ENCODE assay signal across 10 mouse cellular contexts in genomic region chr7:99161529-99161928, GRCm38 (mm10). TPM values are rescaled to one million over a fixed set of nuclear protein-coding genes. Genes with fewer than 3 reads are reported as not detected.
DNase-seq lines count a peak whose midpoint lies in the region; ATAC-seq lines count a peak whose summit lies in the region.
"Had no signal": no experiment of that assay in that cellular context is flagged by ENCODE, and none has a peak within 500 bp of the region (broad histone marks: within the 10 kb centered on the region; RNA-seq: fewer than 3 reads in every experiment).

No protein-coding gene starts in this region.

- H3K27ac ChIP-seq in intestine, embryonic 15.5 days = peak overlapping the region; percentile 66
- H3K27ac ChIP-seq in liver, embryonic 12.5 days = peak overlapping the region; percentile 56

- H3K36me3 ChIP-seq in intestine, embryonic 15.5 days = no peaks in the 10 kb centered on the region
- 0 out of 2 replicates have a peak, but pooled peaks cover 11% of the 10 kb centered on the region for H3K36me3 ChIP-seq in liver, embryonic 12.5 days

- 26% methylated on average over 4 of the region's 4 CpGs for WGBS in intestine, embryonic 15.5 days
- 50% methylated on average over 4 of the region's 4 CpGs for WGBS in liver, embryonic 12.5 days (ENCODE audit: insufficient replicate concordance)

- no peaks in the 10 kb centered on the region for H3K27me3 ChIP-seq in intestine, embryonic 15.5 days (replicated peaks)
- H3K27me3 ChIP-seq in liver, embryonic 12.5 days (replicated peaks) = no peaks in the 10 kb centered on the region

- H3K4me3 ChIP-seq in intestine, embryonic 15.5 days (replicated peaks) = no peak overlapping the region
- H3K4me3 ChIP-seq in liver, embryonic 12.5 days = no peak overlapping the region

- peaks cover 40% of the 10 kb centered on the region for H3K4me1 ChIP-seq in intestine, embryonic 15.5 days (replicated peaks)
- H3K4me1 ChIP-seq in liver, embryonic 12.5 days = peaks cover 23% of the 10 kb centered on the region

- H3K9ac ChIP-seq in intestine, embryonic 15.5 days = no peak overlapping the region
- no peak overlapping the region for H3K9ac ChIP-seq in liver, embryonic 12.5 days
- H3K9ac ChIP-seq: lung, embryonic 14.5 days had no signal

- peak; percentile 81 for ATAC-seq in intestine, embryonic 15.5 days
- peak; percentile 73 for ATAC-seq in liver, embryonic 12.5 days

- peak; percentile 71 for DNase-seq in adrenal gland, postnatal 10 days
- DNase-seq in adrenal gland, adult 8-10 months = no peak
- DNase-seq in embryo, embryonic 9.5 days (ENCODE audit: extremely low spot score) = peak; percentile 51
- DNase-seq in urinary bladder, adult 2 months (ENCODE audit: low spot score) = no peak
- no peak for DNase-seq in urinary bladder, postnatal 4 days (ENCODE audit: low spot score in 2 of 2)
- DNase-seq in cerebellum, postnatal 14 days = no peak
- DNase-seq: cerebellum, adult 9-11 months; lung, embryonic 14.5 days had no signal

- peak overlapping the region; percentile 15 for H3K4me2 ChIP-seq in intestine, embryonic 15.5 days (replicated peaks)
- 0 out of 2 replicates have a peak overlapping the region, but pooled peaks have one; percentile 16 for H3K4me2 ChIP-seq in liver, embryonic 12.5 days
- H3K4me2 ChIP-seq: lung, embryonic 14.5 days had no signal

- no peaks in the 10 kb centered on the region for H3K9me3 ChIP-seq in intestine, embryonic 15.5 days
- H3K9me3 ChIP-seq in liver, embryonic 12.5 days (replicated peaks) = no peaks in the 10 kb centered on the region

RNA-seq across cellular contexts. Expression of gene Uvrag, which starts 20.6 kb away (rescaled TPM):
- total RNA-seq in adrenal gland, postnatal 10 days (2021) = 10 to 100 TPM; 31.8 to 38.0 TPM
- 10 to 100 TPM; 32.5 to 46.9 (median 40.3) TPM for total RNA-seq in adrenal gland, adult 8-10 months (2022)
- 20.5 and 20.9 TPM in 2 replicates for polyA plus RNA-seq in intestine, embryonic 15.5 days (2015; fragmentation: Nextera tagmentation; extraction: Ambion mirVana)
- polyA plus RNA-seq in liver, embryonic 12.5 days (2016; fragmentation: Nextera tagmentation; extraction: Ambion mirVana) = 13.5 and 15.1 TPM in 2 replicates
- polyA plus RNA-seq in urinary bladder, adult 2 months (2012; rRNA removed) = 19.4 and 21.5 TPM in 2 replicates

RNA-seq across cellular contexts. Expression of gene Dgat2, which starts 21.0 kb away (rescaled TPM):
- total RNA-seq in adrenal gland, postnatal 10 days (2021) = 100 to 1,000 TPM; 492 to 561 TPM
- total RNA-seq in adrenal gland, adult 8-10 months (2022) = 100 to 1,000 TPM; 138 to 436 (median 316) TPM
- 176 and 204 TPM in 2 replicates for polyA plus RNA-seq in intestine, embryonic 15.5 days (2015; fragmentation: Nextera tagmentation; extraction: Ambion mirVana)
- 57.5 and 59.3 TPM in 2 replicates for polyA plus RNA-seq in liver, embryonic 12.5 days (2016; fragmentation: Nextera tagmentation; extraction: Ambion mirVana)
- polyA plus RNA-seq in urinary bladder, adult 2 months (2012; rRNA removed) = 82.3 and 95.8 TPM in 2 replicates

Comparison
In these comparisons a context has a peak if more than half of its experiments do, and no peak if none do; other contexts are left out.
1. DNase-seq: peak in adrenal gland, postnatal 10 days (single experiment) and embryo, embryonic 9.5 days (single experiment); none in adrenal gland, adult 8-10 months (single experiment), urinary bladder, adult 2 months (single experiment), urinary bladder, postnatal 4 days (0 of 2) and cerebellum, postnatal 14 days (0 of 2).